Mouse (Mus musculus) cerebellum, adult 11 months (tissue): ENCODE measurements around the gene Slc25a31.
A peak's percentile ranks its signal among the peaks of the same experiment; 100 is the strongest.

Experiments used
- DNase-seq: peaks from one replicate; pipeline ENCODE4 v3.0.0; 2022

Gene Slc25a31

DNA sequence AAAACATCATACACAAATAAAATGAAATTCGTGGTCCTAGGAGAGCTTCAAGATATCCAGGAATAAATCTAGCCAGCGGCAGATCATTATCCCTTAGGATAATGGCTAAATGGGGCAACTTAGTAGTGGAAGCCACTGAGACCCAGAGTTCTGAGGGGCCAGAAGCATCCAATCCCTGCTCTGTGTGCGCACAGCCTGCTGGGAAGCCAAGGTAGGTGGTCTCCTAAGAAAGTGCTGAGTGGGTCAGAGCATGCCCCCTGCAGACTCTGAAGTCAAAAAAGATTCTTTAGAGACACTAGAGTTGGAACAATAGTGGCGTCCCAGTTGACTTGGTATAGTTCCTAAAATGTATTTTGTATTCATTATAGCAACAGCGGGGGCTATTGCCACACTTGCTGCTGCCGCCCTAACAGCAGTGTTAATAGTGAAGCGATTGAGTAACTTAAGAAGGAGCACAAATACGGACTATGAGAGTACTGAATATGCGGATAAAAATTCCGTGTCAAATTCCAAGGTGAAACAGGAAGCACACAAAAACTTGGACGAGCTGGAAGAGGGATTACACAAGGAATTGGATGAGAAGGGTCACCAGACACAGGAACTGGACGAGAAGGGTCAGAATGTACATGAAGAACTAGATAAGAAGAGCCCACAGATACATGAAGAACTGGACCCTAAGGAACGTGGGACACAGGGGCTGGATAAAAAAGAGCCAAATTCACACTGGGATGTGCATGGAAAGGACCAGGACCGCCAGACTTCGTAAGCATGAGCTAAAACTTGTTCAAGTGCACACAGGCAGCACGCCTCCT lies 35.6 kb downstream of the Slc25a31 start, which contains the start of gene Hspa4l:
Gene Hspa4l (plus strand): TSS at position 472 of the 812 bp plus-strand sequence.
- DNase-seq = peak; percentile 7

DNA sequence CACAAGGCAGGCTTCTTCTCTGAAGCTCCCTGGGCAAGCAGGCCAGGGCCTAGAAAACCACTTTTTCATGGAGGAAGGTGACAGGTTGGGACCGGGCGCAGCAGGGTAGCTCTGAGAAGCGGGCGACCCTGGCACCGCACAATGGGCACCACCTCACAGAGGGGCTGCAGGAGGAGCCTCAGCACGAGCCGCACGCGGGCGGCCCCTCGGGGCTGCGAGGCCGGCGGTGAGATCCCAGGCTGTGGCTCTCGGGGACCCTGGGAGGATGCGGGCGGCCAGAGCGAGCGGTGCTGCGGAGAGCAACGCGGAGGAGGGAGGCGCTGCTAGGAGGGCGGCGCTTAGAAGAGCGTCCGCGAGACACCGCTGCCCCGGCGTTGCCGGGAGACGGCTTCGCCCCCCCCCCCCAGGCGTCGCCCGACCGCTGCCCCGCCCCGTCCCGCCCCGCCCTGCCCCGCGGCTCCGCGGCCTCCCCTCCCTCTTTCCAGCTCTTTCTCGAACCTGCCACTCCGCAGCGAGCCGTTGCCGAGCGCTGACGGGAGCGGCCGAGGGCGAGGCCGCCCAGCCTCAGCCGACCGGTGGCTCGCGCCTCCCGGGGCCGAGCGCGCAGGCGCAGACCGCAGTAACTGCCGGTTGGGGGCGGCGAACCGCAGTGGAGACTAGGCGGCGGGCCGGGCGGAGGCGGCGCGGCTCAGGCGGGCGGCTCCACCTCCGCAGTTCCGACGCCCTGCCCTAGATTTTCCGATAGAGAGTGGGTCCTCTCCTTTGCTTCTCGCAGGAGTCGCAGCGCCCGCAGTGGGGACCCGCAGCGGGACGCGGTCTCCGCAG lies 36.4 kb downstream of the Slc25a31 start:
- peak; percentile 94 for DNase-seq

DNA sequence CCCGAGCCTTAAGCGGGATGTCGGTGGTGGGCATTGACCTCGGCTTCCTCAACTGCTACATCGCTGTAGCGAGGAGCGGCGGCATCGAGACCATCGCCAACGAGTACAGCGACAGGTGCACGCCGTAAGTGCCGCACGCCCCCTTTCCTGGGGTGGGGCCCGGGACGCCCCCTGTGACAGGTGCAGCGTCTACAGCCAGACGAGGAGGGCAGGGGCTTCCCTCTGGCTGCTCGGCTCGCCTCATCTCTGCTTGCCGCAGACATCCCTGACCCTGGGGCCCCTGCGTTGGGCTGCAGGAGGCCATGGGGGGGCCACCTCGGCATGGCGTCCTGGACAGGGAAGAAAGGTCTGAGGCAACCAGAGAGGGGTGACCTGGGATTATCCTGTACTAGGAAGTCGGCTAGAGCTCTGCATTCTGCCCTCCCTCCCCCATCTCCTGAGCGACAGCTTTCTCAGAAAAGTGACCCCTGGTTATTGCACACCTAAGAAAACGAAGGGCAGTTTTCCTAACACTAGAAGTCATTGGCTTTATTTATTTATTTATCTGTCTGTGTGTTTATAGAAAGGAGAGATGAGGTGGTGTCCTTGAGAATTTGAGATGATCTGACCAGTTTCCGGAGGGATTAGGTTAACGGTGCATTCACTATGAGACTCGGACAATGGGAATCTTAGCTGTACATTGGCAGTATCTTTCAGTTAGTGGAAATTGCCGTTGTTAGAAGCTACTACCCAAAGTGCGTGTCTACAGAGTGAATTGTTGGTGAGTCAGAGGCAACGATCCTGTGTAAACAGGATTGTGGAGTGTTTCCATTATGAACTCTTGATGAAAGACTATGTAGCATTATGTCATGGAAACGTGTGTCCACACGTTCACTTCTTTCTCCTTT lies 37.2 kb downstream of the Slc25a31 start:
- peak; percentile 6 for DNase-seq

DNA sequence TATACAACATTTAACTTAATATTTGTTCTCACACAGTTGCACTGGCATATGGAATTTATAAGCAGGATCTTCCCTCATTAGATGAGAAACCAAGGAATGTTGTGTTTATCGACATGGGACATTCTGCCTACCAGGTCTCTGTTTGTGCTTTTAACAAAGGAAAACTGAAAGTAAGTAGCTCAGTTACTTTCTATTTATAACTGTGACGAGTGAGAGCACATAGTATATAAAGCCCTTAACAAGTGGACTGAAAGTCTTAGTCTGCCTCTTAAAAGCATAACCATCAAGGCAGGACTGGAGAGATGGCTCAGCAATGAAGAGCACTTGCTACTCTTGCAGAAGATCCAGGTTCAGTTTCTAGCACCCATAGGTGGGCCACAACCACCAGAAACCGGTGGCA lies 52.1 kb downstream of the Slc25a31 start:
- no peak for DNase-seq

DNA sequence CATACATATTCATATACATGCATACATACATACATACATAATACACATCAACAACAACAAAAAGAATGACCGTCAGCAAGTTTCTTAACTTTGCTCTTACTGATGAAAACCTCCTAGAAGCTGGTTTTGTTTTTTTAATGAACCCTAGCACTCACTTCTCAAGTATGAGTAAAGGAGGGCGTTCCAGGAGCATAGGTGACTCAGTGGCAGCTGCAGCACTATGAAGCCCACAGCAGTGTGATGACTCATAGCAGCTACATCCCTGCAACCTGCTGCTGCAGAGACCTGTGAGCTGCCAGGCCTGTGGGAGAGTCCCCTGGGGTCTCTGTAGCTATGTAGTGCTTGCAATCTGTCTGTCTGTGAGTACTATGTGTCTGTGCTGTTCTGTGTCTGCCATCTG lies 52.7 kb downstream of the Slc25a31 start:
- no peak for DNase-seq
